Mouse (Mus musculus) forebrain, embryonic 13.5 days (tissue): ENCODE measurements around the gene Dnase1l3. TPM values are rescaled to one million over a fixed set of nuclear protein-coding genes. Genes with fewer than 3 reads are reported as not detected.
A peak's percentile ranks its signal among the peaks of the same experiment; 100 is the strongest.

ENCODE experiments used
- ATAC-seq: fragments of 200-750 bp; cut with Nextera tagmentation; 2 replicates; pipeline ENCODE4 v1.8.0; 2017
- H3K27ac ChIP-seq: fragments of 300-500 bp; sonication (generic); 2 replicates; pipeline ENCODE4 v1.5.1; 2015; ENCODE audit warnings: inconsistent platforms, mild to moderate bottlenecking, moderate library complexity
- H3K27me3 ChIP-seq: fragments of 300-500 bp; sonication (generic); 2 replicates; pipeline ENCODE4 v1.6.1; 2015; ENCODE audit warnings: mild to moderate bottlenecking, inconsistent platforms
- H3K36me3 ChIP-seq: fragments of 300-500 bp; sonication (generic); 2 replicates; pipeline ENCODE4 v1.6.1; 2015; ENCODE audit warnings: mild to moderate bottlenecking, inconsistent platforms; ENCODE audit not compliant: poor library complexity, severe bottlenecking
- H3K4me1 ChIP-seq: fragments of 300-500 bp; sonication (generic); 2 replicates; pipeline ENCODE4 v1.6.1; 2015; ENCODE audit warnings: inconsistent platforms
- H3K4me2 ChIP-seq: fragments of 300-500 bp; sonication (generic); 2 replicates; pipeline ENCODE4 v1.6.1; 2015; ENCODE audit warnings: inconsistent platforms, mild to moderate bottlenecking, moderate library complexity
- H3K4me3 ChIP-seq: fragments of 300-500 bp; sonication (generic); 2 replicates; pipeline ENCODE4 v1.5.1; 2015; ENCODE audit warnings: mild to moderate bottlenecking, inconsistent platforms
- H3K9ac ChIP-seq: fragments of 300-500 bp; sonication (generic); 2 replicates; pipeline ENCODE4 v1.6.1; 2015; ENCODE audit warnings: mild to moderate bottlenecking, inconsistent platforms
- H3K9me3 ChIP-seq: fragments of 300-500 bp; sonication (generic); replicated peaks from 2 replicates; pipeline ENCODE4 v1.6.1; 2016; ENCODE audit warnings: inconsistent platforms
- WGBS: fragments of 180-500 bp; shearing (Covaris S2); methylation state at CpG from one replicate; pipeline ENCODE4 v1.1.7; 2015; 5-methylcytosine and 5-hydroxymethylcytosine counted together
- polyA plus RNA-seq: library from polyadenylated mRNA; unstranded; fragments of >200 nt; fragmentation: Nextera tagmentation; extraction: Ambion mirVana; gene quantifications from 2 replicates; pipeline ENCODE4 v1.2.1, GENCODE M21; 2015

Gene Dnase1l3
- polyA plus RNA-seq, 1 experiment from 2014 or later, result 0.04 TPM

- no peak overlapping the region for H3K4me3 ChIP-seq
- ATAC-seq, result peak; percentile 75
- no peak overlapping the region for H3K27ac ChIP-seq
- no peaks in the 10 kb centered on the region for H3K36me3 ChIP-seq
- no peak overlapping the region for H3K9ac ChIP-seq
- no peak overlapping the region for H3K4me2 ChIP-seq
- WGBS, result 54% methylated on average over 11 of the region's 11 CpGs
- H3K9me3 ChIP-seq, result no peaks in the 10 kb centered on the region
- H3K27me3 ChIP-seq, result 0 out of 2 replicates have a peak, but pooled peaks cover 3% of the 10 kb centered on the region
- 0 out of 2 replicates have a peak, but pooled peaks cover 4% of the 10 kb centered on the region for H3K4me1 ChIP-seq
Observed at GRCm38 (mm10) chr14:7964219-7964889, 30.0 kb downstream of the Dnase1l3 start.

- Histone ChIP-seq H3K27me3 (0 out of 2 replicates have a peak, but pooled peaks cover 3% of the 10 kb centered on the region), H3K9me3 (no peaks in the 10 kb centered on the region), H3K9ac (no peak overlapping the region), H3K27ac (no peak overlapping the region), H3K4me3 (no peak overlapping the region), H3K4me1 (0 out of 2 replicates have a peak, but pooled peaks cover 4% of the 10 kb centered on the region), H3K4me2 (no peak overlapping the region), H3K36me3 (no peaks in the 10 kb centered on the region)
- ATAC-seq, result no peak
- WGBS, result 70% methylated on average over 7 of the region's 7 CpGs
Observed at GRCm38 (mm10) chr14:7963160-7963559, 31.2 kb downstream of the Dnase1l3 start.

- Histone ChIP-seq H3K27ac (no peak overlapping the region), H3K4me1 (0 out of 2 replicates have a peak, but pooled peaks cover 4% of the 10 kb centered on the region), H3K4me2 (no peak overlapping the region), H3K27me3 (0 out of 2 replicates have a peak, but pooled peaks cover 3% of the 10 kb centered on the region), H3K9me3 (no peaks in the 10 kb centered on the region), H3K4me3 (no peak overlapping the region), H3K9ac (no peak overlapping the region), H3K36me3 (no peaks in the 10 kb centered on the region)
- no peak for ATAC-seq
- 78% methylated on average over 2 of the region's 2 CpGs for WGBS
Observed at GRCm38 (mm10) chr14:7962626-7963025, 31.7 kb downstream of the Dnase1l3 start.

- no peak overlapping the region for H3K4me2 ChIP-seq
- WGBS, result 44% methylated on average over 5 of the region's 5 CpGs
- H3K4me3 ChIP-seq, result no peak overlapping the region
- ATAC-seq, result no peak
- no peak overlapping the region for H3K27ac ChIP-seq
- H3K27me3 ChIP-seq, result 0 out of 2 replicates have a peak, but pooled peaks cover 3% of the 10 kb centered on the region
- no peaks in the 10 kb centered on the region for H3K36me3 ChIP-seq
- H3K9me3 ChIP-seq, result no peaks in the 10 kb centered on the region
- H3K9ac ChIP-seq, result no peak overlapping the region
- H3K4me1 ChIP-seq, result 0 out of 2 replicates have a peak, but pooled peaks cover 9% of the 10 kb centered on the region
Observed at GRCm38 (mm10) chr14:7961714-7962113, 32.7 kb downstream of the Dnase1l3 start.

GRCm38 (mm10) chr14:7960616-7961015, 33.8 kb downstream of the Dnase1l3 start:
- H3K9me3 ChIP-seq, result no peaks in the 10 kb centered on the region
- H3K9ac ChIP-seq, result no peak overlapping the region
- H3K27ac ChIP-seq, result no peak overlapping the region
- H3K4me2 ChIP-seq, result no peak overlapping the region
- H3K36me3 ChIP-seq, result no peaks in the 10 kb centered on the region
- peak; percentile 57 for ATAC-seq
- no peak overlapping the region for H3K4me3 ChIP-seq
- H3K27me3 ChIP-seq, result 0 out of 2 replicates have a peak, but pooled peaks cover 3% of the 10 kb centered on the region
- 0 out of 2 replicates have a peak, but pooled peaks cover 9% of the 10 kb centered on the region for H3K4me1 ChIP-seq
- WGBS, result 51% methylated on average over 11 of the region's 11 CpGs

- no peak within 1 kb of the TSS for H3K27ac ChIP-seq
- ATAC-seq, result peak; percentile 31; the same call in 1 of the 2 replicates
- no peaks in the 10 kb centered on the region for H3K9me3 ChIP-seq
- no peaks in the 10 kb centered on the region for H3K27me3 ChIP-seq
- 49% methylated on average over 9 of the region's 9 CpGs for WGBS
- no peak within 1 kb of the TSS for H3K4me3 ChIP-seq
- H3K4me2 ChIP-seq, result no peak within 1 kb of the TSS
- H3K4me1 ChIP-seq, result peaks cover 24% of the 10 kb centered on the region; the same call in 1 of the 2 replicates
- no peak within 1 kb of the TSS for H3K9ac ChIP-seq
- peaks cover under 1% of the 10 kb centered on the region; the same call in 1 of the 2 replicates for H3K36me3 ChIP-seq
Observed at GRCm38 (mm10) chr14:7957049-7957448, 37.3 kb downstream of the Dnase1l3 start, which contains the start of gene Gm45521. Gene Gm45521, plus strand, starts transcription at chr14:7957288.

GRCm38 (mm10) chr14:7956427-7956826, 37.9 kb downstream of the Dnase1l3 start:
- Histone ChIP-seq H3K4me2 (no peak overlapping the region), H3K27ac (no peak overlapping the region), H3K36me3 (peaks cover 7% of the 10 kb centered on the region), H3K27me3 (no peaks in the 10 kb centered on the region), H3K4me3 (no peak overlapping the region), H3K9me3 (no peaks in the 10 kb centered on the region), H3K4me1 (peaks cover 22% of the 10 kb centered on the region; the same call in 1 of the 2 replicates), H3K9ac (no peak overlapping the region)
- no peak for ATAC-seq
- 86% methylated on average over 10 of the region's 10 CpGs for WGBS

GRCm38 (mm10) chr14:7954071-7954471, 40.3 kb downstream of the Dnase1l3 start:
- WGBS, result 32% methylated on average over 6 of the region's 6 CpGs
- Histone ChIP-seq H3K4me3 (no peak overlapping the region), H3K9ac (no peak overlapping the region), H3K4me2 (no peak overlapping the region), H3K4me1 (peaks cover 20% of the 10 kb centered on the region; the same call in 1 of the 2 replicates), H3K36me3 (peaks cover 29% of the 10 kb centered on the region), H3K27ac (no peak overlapping the region), H3K27me3 (no peaks in the 10 kb centered on the region), H3K9me3 (no peaks in the 10 kb centered on the region)
- no peak for ATAC-seq

- Histone ChIP-seq H3K27ac (no peak overlapping the region), H3K27me3 (no peaks in the 10 kb centered on the region), H3K4me2 (no peak overlapping the region), H3K4me1 (peaks cover 20% of the 10 kb centered on the region; the same call in 1 of the 2 replicates), H3K4me3 (no peak overlapping the region), H3K9me3 (no peaks in the 10 kb centered on the region), H3K9ac (no peak overlapping the region), H3K36me3 (peaks cover 41% of the 10 kb centered on the region)
- 29% methylated on average over 12 of the region's 12 CpGs for WGBS
- 0 out of 2 replicates have a peak, but pooled peaks have one; percentile 9 for ATAC-seq
Observed at GRCm38 (mm10) chr14:7952610-7953254, 41.6 kb downstream of the Dnase1l3 start.

- Histone ChIP-seq H3K4me1 (peaks cover 15% of the 10 kb centered on the region; the same call in 1 of the 2 replicates), H3K9ac (no peak overlapping the region), H3K4me2 (no peak overlapping the region), H3K4me3 (no peak overlapping the region), H3K27me3 (no peaks in the 10 kb centered on the region), H3K27ac (no peak overlapping the region), H3K9me3 (no peaks in the 10 kb centered on the region), H3K36me3 (peaks cover 43% of the 10 kb centered on the region)
- no peak for ATAC-seq
- 94% methylated on average over 9 of the region's 9 CpGs for WGBS
Observed at GRCm38 (mm10) chr14:7951234-7951633, 43.1 kb downstream of the Dnase1l3 start.

GRCm38 (mm10) chr14:7945261-7945660, 49.1 kb downstream of the Dnase1l3 start:
- H3K36me3 ChIP-seq, result peaks cover 77% of the 10 kb centered on the region
- H3K27ac ChIP-seq, result no peak overlapping the region
- no peaks in the 10 kb centered on the region for H3K27me3 ChIP-seq
- H3K4me1 ChIP-seq, result peaks cover 5% of the 10 kb centered on the region; the same call in 1 of the 2 replicates
- H3K9ac ChIP-seq, result no peak overlapping the region
- no peak overlapping the region for H3K4me3 ChIP-seq
- ATAC-seq, result no peak
- H3K4me2 ChIP-seq, result no peak overlapping the region
- H3K9me3 ChIP-seq, result no peaks in the 10 kb centered on the region
- 86% methylated on average over 5 of the region's 5 CpGs for WGBS
